Mouse (Mus musculus) adipocyte (in vitro differentiated cells): Measurements from ENCODE around the gene Dthd1.

Source experiments
- DNase-seq: peaks from one replicate; pipeline ENCODE4 v3.0.0-alpha.2; 2016; ENCODE audit warnings: low spot score

The Dthd1 gene

GRCm38 (mm10) chr5:62813402-62814071 is at the start of gene Dthd1:
TSS of gene Dthd1 (plus strand) at chr5:62813823.
- DNase-seq = no peak

GRCm38 (mm10) chr5:62764161-62764560 is 49.5 kb upstream of the Dthd1 start:
- no peak for DNase-seq

GRCm38 (mm10) chr5:62765459-62765783 is 48.2 kb upstream of the Dthd1 start:
- DNase-seq = no peak

- DNase-seq = no peak
These were observed 47.6 kb upstream of the Dthd1 start, which contains the start of gene Arap2 for GRCm38 (mm10) chr5:62765784-62766701. TSS of gene Arap2 (minus strand) at chr5:62766159.

GRCm38 (mm10) chr5:62771775-62772599 is 41.6 kb upstream of the Dthd1 start:
- no peak for DNase-seq

GRCm38 (mm10) chr5:62777804-62778203 is 35.8 kb upstream of the Dthd1 start:
- DNase-seq = no peak

GRCm38 (mm10) chr5:62778682-62779081 is 34.9 kb upstream of the Dthd1 start:
- no peak for DNase-seq

GRCm38 (mm10) chr5:62786809-62787208 is 26.8 kb upstream of the Dthd1 start:
- no peak for DNase-seq

- DNase-seq = no peak
These were observed 22.6 kb upstream of the Dthd1 start for GRCm38 (mm10) chr5:62790921-62791564.

- DNase-seq = no peak
These were observed 20.8 kb upstream of the Dthd1 start for GRCm38 (mm10) chr5:62792776-62793175.

GRCm38 (mm10) chr5:62814072-62814414 is 420 bp downstream of the Dthd1 start:
- no peak for DNase-seq

GRCm38 (mm10) chr5:62815741-62816140 is 2.1 kb downstream of the Dthd1 start:
- no peak for DNase-seq

- DNase-seq = no peak
These were observed 5.9 kb downstream of the Dthd1 start for GRCm38 (mm10) chr5:62819567-62819966.

GRCm38 (mm10) chr5:62820363-62821271 is 7.0 kb downstream of the Dthd1 start:
- DNase-seq = no peak

- DNase-seq = no peak
These were observed 29.5 kb downstream of the Dthd1 start for GRCm38 (mm10) chr5:62842955-62843730.

- no peak for DNase-seq
These were observed 33.0 kb downstream of the Dthd1 start for GRCm38 (mm10) chr5:62846571-62847131.

- no peak for DNase-seq
These were observed 37.7 kb downstream of the Dthd1 start for GRCm38 (mm10) chr5:62851337-62851736.

- DNase-seq = no peak
These were observed 40.8 kb downstream of the Dthd1 start for GRCm38 (mm10) chr5:62854361-62854844.

- no peak for DNase-seq
These were observed 43.9 kb downstream of the Dthd1 start for GRCm38 (mm10) chr5:62857502-62857901.

GRCm38 (mm10) chr5:62858282-62858681 is 44.7 kb downstream of the Dthd1 start:
- no peak for DNase-seq
